Mouse (Mus musculus) 3T3-L1 (cell line): ENCODE data around the gene Ism2.
"Not testable (repeated sequence)": the region's sequence is repeated elsewhere in the genome, so short reads cannot be mapped to it uniquely, and the experiment has no call there.

Source experiments
- DNase-seq: peaks from one replicate; pipeline ENCODE4 v3.0.0-alpha.2; 2015; ENCODE audit warnings: low read depth, low spot score

Gene Ism2

DNA sequence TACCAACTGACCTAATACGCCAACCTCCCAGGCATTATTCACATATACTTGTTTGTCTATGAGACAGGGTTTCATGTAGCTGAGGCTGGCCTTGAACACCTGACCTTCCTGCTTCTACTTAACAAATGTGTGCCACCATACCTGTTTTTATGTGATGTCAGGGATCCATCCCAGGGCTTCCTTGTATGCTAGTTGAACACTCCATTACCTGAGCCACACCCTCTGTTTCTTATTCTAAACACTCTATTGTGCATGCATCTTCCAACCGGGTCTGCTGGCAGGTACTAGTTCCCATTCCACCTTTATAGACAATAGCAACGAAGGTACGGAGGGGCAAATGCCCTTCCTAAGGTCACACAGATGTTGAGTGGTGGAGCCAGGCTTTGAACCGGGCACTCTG lies 10.4 kb downstream of the Ism2 start:
- no peak for DNase-seq

- no peak for DNase-seq
Observed at GRCm38 (mm10) chr12:87284726-87285125, 14.8 kb downstream of the Ism2 start.

GRCm38 (mm10) chr12:87284268-87284667 lies 15.2 kb downstream of the Ism2 start:
- DNase-seq = no peak

- peak; percentile 28 for DNase-seq
Observed at GRCm38 (mm10) chr12:87283706-87284105, 15.8 kb downstream of the Ism2 start.

GRCm38 (mm10) chr12:87282743-87283142 lies 16.8 kb downstream of the Ism2 start:
- no peak for DNase-seq

- DNase-seq = no peak
Observed at GRCm38 (mm10) chr12:87281766-87282165, 17.7 kb downstream of the Ism2 start.

- no peak for DNase-seq
Observed at GRCm38 (mm10) chr12:87279879-87280278, 19.6 kb downstream of the Ism2 start.

DNA sequence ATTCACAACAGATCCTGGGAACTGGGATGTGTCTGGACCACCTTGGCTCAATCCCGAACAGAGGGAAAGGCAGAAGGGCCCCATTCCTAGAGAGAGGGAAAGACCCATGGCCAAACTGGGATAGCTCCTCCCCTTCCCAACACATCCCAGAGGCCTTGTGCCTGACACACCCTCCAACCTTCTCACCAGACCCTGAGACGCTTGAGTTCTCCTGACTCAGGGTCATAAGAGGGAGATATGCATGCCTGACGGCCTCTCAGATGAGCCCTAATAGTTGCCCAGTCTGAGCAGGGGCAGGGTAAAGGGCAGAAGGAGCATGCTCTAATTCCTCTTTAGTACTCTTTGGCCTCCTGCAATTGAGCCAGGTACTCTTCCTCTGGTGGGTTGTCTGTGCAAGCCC lies 20.2 kb downstream of the Ism2 start:
- no peak for DNase-seq

DNA sequence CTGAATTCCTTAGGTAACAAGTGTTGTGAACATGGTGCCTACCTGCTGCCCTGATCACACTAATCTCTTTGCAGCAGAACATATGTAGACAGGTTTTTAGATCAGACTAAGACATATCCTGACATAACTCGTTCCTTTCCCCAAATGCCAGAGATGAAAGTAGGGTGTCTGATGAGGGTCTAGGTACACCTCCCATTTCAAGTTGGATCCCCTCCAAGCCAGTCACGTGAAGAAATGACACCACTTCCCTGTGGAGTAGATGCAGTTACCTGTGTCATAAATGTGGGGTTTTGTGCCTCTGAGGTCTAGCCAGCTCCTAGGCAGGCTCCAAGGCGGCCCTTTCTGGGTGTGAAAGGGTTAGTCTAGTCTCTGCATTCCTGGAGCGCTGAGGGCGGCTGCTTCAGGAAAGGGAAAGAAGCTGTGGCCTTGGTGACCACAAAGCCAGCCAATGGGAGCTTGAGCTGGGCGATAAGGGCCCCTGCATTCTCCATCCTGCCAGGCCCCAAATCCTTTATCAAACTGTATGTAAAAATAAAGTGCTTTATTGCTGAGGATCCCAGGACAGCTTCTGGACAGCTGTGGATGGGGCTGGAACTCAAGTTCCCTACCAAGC lies 21.3 kb downstream of the Ism2 start:
- DNase-seq = no peak

- DNase-seq = not testable (repeated sequence)
Observed at GRCm38 (mm10) chr12:87277251-87277650, 22.3 kb downstream of the Ism2 start.

- DNase-seq = no peak
Observed at GRCm38 (mm10) chr12:87274853-87275831, 24.4 kb downstream of the Ism2 start.

DNA sequence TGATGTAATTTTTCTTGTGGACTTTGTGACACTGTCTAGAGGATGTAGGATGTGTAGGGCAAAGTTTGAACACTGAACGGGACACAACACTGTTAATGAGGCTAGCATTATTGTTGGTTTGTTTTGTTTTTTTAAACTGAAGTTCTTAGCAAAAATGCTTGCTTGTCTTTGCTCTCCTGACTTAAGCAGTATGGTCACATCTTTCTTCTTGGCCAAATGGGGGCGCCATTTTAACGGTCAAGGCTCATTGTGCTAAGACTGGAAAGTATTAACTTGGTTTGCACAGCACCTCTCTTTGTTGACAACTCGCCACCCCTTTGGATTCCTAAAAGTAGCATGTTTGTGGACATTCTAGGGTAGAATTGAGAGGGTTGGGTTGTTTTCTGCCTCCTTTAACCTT lies 31.8 kb downstream of the Ism2 start:
- peak; percentile 76 for DNase-seq

DNA sequence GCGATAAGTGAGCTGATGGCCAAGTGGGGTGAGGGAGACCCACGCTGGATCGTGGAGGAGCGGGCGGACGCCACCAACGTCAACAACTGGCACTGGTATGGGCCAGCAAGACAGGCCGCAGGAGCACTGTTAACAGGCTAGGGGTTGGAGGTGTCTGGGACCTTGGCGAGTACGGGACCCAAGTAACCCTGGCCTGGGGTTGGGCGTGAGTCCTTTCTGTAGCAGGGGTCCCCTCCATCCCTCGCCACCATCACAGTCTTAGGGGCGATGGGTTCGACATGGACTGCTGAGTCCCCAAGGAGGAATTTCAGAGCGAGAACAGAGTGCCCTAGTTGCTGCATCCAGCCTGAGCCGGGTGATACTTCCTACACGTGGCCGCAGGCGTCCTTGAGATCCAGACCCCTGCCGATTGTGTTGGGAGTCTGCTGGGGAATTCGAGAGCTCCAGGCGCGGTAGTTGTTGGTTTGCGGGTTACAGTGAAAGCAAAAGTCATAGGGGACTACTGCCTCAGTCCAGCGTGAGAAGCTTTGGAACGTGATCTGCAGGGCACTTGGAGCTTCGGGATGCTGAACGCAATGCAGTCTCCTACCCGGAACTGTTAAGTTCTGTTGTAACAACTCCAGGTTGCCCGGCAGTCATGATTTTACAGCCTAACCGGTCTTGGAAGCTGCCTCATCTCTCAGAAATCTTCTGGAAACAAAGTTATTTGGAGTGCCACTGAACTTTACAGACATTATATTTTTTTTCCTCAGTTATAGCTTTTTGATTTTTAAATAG lies 32.5 kb downstream of the Ism2 start:
- peak; percentile 51 for DNase-seq

DNA sequence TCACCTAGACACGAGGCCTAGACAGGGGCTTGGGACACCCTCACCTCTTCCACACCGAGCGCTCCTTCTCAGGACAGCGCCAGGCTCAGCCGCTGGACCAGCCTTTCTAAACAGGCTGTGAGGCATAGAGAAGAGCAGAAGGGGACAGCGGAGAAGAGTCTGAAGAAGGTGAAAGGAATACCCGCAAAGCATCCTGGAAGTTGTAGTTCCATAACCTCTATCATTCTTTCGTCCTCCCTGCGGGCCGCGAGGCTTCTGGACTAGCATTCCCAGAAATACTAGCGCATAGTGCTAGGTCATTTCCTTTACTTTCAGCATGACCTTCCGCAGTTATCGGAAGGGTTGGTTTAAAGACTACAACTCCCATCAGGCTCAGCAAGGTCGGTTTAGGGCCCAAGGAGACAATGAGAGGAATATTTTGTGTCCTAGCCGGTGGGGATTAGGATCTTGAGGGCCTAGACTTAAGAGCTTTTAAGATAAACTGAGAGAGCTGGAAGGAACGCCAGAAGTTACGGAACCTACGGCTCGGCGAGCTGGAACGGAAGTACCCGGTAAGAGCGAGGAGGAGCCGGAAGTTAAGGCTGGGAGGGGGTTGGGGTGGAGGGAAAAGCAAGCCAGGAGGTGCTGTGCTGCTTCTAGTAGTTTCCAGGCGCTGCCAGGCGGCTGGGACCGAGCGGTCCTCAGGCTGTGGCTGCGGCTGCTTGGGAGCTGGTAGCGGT lies 33.2 kb downstream of the Ism2 start, which contains the start of the genes Vipas39 and Ahsa1:
Gene Vipas39 (minus strand): TSS at position 149 of the 719 bp plus-strand sequence.
Gene Ahsa1 (plus strand): TSS at position 372 of the 719 bp plus-strand sequence.
- DNase-seq = peak; percentile 99

DNA sequence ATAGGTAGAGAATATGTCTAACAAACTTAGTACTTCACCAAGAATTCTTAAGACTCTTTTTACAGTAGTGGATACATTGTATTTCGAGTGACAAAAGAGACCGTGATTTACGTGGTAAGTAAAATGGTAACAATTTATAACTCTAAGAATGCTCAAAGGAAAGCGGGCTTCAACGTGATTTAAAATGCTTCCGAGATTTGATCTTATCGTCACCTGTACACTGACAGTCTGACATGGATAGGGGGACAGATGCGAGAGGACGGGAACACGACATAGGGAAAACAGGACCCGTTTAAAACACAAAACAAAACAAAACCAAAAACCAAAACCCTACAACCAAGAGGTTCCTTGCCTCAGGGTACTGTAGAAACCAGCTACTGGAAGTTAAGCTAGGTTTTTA lies 34.1 kb downstream of the Ism2 start:
- no peak for DNase-seq

DNA sequence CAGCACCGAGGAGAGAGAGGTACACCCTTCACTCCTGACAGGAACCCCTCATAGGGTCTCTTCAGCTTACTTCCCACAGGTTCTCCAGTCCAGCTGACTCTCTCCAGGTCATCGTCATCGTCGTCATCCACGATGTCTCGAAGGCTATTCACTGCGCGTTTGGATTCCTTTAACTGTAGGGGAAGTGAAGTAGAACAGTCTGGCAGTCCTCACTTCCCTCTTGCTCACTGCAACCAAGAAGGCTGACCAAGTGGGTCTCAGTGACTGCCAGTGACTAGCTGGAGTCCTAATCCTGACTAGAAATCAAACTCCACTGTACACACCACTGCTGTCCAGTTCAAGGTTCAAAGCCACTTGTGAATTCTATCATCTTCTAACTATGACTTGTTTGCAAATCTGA lies 38.9 kb downstream of the Ism2 start:
- no peak for DNase-seq

GRCm38 (mm10) chr12:87256629-87257028 lies 42.9 kb downstream of the Ism2 start:
- DNase-seq = peak; percentile 28

GRCm38 (mm10) chr12:87253878-87254277 lies 45.6 kb downstream of the Ism2 start:
- no peak for DNase-seq

- DNase-seq = no peak
Observed at GRCm38 (mm10) chr12:87250161-87250560, 49.3 kb downstream of the Ism2 start.

GRCm38 (mm10) chr12:87238632-87239031 lies 60.9 kb downstream of the Ism2 start, which contains the start of gene Noxred1:
Gene Noxred1 (minus strand): TSS chr12:87238732.
- DNase-seq = no peak

GRCm38 (mm10) chr12:87236882-87237483 lies 62.5 kb downstream of the Ism2 start:
- no peak for DNase-seq
